Mouse (Mus musculus): ENCODE data around the gene B3gnt3.
"Not testable (repeated sequence)": the region's sequence is repeated elsewhere in the genome, so short reads cannot be mapped to it uniquely, and the experiment has no call there.

Gene B3gnt3

DNA sequence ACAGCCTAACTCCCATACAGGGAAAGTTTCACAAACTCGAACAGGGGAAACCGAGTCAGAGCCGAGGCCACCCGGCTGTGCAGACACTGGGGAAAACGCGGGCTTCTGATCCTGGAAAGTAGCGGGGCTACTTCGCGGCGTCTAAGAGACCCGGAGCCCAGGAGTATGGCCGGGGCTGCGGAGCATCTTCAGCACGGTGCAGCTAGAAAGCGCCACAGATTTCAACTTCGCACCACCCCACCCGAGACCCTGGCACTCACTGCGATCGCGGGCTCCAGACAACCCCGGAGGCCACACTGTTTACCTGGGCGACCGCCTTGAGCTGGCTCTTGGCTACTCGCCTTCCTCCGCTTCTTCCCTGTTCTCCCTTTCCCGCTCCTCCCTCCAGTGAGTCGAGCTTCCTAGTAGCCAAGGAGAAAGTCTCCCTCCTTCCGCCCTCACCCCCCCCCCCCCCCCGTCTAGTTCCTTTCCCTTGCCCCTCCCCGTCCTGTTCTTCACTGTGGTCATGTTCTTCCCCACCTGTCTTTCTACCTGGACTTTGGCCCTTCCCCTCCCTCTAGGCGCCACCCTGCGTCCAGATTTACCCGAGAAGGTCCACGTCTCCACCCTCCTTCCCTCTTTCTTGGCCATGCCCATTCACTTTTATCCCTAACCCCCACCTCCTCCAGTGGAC, at the start of gene B3gnt3:
Gene B3gnt3 (minus strand): TSS at position 376 of the 673 bp plus-strand sequence.
- no peak for DNase-seq (ENCODE audit: inconsistent ontology term)

DNA sequence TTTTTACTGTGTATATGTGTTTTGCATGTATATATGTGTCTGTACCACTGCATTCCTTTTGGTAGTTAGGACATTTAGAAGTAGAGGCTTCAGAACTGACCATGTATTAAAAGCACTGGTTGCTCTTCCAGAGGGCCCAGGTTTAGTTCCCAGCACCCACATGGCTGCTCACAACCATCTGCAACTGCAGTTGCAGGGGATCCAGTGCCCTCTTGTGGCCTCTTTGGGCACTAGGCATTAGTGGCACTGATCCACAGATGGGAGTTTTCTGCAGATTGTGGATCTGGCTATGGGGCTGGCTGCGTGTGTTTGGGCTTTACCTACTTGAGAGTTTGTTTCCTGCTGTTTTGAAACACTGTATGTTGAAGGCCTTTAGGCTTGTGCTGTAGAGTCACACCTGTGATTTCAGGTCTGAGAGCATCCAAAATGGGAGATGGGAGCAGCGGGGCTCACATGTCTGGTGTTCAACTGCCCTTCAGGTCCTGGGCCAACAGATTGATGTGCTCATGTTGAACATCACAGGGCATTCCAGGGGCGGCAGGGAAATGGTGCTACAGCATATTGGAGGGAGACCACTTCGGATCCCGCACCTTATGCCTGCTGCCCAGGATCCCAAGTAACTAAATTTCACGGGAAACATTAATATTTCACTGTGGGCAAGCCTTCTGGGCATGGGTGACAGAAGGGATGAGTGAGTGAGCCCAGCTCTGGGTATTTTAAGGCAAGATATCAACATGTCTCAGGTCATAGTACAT, 47.9 kb upstream of the B3gnt3 start:
- not testable (repeated sequence) for DNase-seq (ENCODE audit: inconsistent ontology term)

DNA sequence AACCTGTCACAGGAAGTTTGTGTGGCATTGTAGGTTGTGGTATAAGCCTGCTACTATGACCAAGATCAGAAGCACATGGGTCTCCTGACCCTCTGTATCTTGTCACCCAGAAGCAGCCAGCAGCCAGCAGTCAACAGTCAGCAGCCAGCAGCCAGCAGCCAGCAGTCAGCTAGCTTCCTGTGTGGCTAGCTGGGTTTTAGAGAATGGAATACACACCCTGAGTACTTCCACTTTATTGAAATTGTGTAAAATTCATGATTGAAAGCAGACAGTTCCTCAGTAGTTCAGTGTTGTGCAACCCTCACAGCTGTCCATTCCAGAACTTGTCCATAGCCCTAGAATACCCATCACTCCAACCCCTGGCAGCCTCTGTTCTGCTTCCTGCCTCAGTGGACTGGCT, 45.5 kb upstream of the B3gnt3 start:
- DNase-seq (ENCODE audit: inconsistent ontology term): not testable (repeated sequence)

DNA sequence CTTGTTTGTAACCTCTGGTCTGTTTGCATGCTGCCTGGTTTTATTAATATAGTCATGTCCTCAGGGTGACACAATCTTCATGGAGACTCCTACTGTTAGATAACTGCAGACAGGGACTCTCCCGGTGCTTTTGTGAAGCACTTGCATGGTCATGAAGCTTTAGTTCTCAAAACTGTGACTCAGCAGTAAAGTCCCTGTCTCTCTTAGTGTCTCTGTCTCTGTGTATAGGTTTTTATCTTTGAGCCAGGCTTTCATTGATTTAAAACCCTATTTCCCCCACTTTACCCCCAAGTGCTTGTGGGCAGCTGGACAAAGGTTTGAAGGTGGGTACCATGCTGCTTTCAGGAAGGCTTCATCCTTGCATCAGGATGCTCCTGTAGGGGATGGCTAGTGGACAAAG, 43.7 kb upstream of the B3gnt3 start:
- DNase-seq (ENCODE audit: inconsistent ontology term): no peak

DNA sequence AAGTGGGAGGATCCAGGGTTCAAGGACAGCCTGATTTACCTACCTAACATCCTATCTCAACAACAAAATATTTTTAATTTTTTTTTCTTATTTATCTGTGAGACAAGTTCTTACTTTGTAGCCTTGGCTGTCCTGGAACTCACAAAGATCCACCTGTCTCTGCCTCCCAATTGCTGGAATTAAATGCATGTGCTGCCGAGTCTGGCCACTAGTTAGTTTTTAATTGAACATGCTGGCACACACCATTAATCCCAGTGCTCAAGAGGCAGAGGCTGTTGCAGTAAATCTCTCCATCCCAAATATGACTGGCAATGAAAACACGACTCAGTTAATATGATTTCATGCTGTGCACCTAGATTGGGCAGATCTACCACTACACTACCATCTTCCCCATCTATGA, 41.2 kb upstream of the B3gnt3 start:
- DNase-seq (ENCODE audit: inconsistent ontology term): no peak

DNA sequence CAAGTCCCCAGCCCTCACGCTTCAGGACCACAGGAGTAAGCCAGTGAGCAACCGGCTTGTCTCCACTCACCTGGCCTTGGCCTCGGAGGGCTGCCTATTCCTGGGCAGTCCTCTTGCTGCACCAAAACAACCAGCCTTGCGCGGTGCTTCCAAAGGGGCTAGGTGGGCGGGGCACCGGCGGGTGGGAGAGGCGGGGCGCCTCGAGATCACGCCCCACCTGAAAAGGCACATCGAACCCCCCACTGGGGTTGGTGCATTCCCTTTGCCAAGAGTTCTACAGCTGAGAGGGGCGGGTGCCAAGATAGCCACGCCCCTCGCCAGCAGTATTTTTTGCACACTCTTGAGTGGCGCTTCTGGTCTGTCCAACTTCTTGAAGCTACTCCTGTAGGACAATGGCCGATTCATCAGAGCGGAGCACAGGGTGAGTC, 40.1 kb upstream of the B3gnt3 start:
- DNase-seq (ENCODE audit: inconsistent ontology term): peak; percentile 9

DNA sequence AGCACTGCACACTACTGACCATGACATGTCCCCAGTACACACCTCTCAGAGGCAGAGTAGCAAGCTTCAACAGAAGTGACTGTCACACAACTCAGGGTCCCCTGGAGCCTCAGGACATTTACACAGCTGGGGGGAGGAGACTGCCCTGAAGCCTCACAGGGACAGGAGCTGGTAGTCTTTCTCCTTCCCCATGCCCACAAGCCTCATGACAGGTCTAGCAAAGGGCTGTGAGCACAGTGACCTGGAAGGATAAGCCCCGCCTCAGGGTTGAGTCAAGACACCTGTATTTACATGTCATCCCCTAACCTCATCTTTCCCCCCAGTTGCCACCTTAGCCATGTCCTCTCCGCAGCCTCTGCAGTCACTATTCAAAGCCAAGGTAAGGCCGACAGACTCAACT, 39.6 kb upstream of the B3gnt3 start:
- DNase-seq (ENCODE audit: inconsistent ontology term): no peak

DNA sequence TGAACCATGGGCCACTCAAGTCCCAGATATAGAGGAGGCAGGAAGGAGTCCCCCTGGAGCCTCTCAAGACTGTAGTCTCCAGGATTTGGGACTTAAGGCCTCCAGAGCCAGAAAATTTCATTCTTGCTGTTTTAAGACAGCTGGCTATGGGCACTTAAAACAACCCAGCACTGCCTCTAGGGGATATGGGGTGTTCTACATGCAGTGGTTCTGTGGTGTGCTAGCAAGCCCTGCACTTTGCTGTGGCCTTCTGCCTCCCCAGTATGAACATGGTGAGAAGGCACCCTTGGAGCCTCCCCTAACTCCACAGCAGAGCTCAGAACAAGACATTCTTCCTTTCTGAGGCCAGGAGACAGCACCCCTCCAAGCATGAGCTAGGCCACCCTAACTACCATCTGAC, 36.7 kb upstream of the B3gnt3 start:
- not testable (repeated sequence) for DNase-seq (ENCODE audit: inconsistent ontology term)

DNA sequence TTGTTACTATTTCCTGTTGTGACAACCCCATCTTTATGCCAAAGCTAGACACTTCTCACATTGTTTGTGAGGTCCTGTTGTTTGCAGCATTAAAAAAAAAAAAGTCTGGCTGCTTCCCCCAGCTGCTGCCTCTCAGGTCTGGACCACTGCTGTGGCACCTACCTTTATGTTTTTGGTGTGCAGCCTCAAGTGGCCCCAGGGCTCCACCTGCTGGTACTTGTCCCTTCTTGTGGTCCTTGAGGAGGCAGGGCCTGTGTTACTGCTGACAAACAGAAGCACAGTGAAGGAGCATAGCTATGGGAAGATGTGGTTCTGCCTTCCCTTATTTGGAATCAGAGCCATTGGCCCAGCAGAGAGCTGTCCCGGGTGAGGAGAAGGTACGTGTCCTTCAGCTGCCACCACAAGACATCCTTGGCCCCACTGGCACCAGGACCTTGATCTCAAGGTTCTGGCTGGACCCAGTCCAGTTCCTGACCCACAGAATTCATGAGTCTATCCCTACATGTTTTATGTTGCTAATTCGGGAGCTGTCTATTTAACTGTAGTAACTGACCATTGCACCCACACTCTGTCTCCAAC, 30.2 kb upstream of the B3gnt3 start:
- peak; percentile 25 for DNase-seq (ENCODE audit: inconsistent ontology term)

DNA sequence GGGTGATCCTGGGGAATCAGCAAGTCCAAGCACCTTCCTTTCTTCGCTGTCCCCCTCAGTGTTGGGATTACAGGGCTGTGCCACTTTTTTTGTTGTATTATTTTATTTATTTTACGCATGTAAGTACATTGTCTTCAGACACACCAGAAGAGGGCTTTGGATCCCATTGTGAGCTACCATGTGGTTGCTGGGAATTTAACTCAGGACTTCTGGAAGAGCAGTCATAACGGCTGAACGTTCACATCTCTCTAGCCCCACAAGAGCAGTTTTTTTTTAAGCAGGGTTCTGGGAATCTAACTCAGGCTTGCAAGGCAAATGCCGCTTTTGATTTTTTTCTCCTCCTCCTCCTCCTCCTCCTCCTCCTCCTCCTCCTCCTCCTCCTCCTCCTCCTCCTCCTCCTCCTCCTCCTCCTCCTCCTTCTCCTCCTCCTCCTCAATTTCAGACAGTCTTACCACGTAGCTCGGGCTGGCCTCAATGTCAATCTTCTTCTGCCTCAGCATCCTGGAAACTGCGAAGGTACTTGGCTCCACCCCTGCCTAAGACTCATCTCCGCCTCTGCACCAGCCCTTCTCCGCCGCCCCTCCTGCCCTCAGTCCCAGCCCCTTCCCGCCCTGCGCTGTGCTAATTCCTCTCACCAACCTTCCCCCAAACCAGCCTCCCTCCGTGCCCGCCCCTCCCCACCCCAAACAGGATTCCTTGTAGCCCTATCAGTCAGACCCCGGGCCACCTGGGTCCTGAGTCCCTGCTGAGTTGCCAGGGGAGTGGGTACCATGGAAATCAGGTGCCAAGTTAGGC, 27.4 kb upstream of the B3gnt3 start:
- peak; percentile 17 for DNase-seq (ENCODE audit: inconsistent ontology term)

DNA sequence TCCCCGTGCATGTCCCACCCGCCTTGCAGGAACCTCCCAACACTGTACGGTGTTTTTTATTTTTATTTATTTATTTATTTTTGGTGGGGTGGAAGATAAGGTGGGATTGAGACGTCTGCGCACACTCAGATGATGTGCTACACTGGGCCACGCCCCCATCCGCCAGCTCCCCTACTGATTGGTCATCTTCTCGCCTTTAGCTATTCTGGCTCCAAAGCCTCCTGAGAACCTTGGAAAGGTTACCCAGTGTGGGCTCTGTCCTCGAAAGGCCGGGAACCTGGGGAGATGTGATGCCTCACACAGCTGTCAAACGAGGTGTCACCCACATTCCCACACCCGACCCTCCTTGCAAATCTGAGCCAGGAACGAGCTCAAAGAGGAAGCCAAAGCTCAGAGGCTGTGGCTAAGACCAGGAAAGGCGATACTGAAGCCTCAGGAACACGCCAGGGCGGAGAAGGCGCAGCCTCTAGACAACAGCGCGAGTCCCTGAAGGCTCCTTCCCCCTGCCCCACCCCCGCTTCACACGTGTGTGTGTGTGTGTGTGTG, 26.7 kb upstream of the B3gnt3 start:
- peak; percentile 58 for DNase-seq (ENCODE audit: inconsistent ontology term)

DNA sequence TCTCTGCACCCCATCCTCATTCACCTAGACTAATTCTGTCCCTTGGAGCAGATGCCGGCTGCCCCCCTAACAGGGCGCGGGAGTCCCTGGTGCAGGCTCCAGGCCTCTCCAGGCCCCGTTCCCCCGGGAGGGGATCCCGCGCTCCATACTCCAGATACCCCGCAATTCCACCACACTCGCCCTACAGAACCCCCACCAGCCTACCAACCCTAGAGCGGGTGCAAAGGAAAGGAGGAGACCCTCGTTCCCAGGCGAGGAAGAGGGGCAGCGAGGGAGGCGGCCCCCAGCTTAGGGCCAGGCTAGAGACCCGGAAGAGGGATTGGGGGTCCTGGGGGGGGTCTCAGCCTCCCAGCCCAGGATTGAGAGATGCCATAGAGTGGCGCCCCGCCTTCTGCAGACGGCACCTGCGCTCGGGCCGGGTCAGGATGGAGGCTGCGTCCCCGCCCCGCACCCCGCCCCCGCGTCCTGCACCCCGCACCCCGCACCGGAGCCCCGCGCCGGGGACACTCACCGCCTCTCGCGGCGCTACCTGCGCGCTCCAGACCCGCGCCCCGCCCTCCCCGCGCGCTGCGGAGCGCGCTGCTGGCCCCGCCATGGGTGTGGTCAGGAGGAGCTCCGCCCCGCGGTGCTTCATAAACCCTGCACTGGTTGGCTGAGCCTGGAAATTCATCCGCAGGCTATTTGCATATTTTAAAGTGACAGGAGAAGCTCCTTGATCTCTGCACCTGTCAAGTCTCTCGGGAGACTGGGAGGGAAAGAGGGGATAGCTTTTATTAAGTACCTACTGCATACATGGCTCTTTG, 23.7 kb upstream of the B3gnt3 start, which contains the start of gene Fcho1:
Gene Fcho1 (minus strand): TSS at position 595 of the 803 bp plus-strand sequence.
- DNase-seq (ENCODE audit: inconsistent ontology term): peak; percentile 87

DNA sequence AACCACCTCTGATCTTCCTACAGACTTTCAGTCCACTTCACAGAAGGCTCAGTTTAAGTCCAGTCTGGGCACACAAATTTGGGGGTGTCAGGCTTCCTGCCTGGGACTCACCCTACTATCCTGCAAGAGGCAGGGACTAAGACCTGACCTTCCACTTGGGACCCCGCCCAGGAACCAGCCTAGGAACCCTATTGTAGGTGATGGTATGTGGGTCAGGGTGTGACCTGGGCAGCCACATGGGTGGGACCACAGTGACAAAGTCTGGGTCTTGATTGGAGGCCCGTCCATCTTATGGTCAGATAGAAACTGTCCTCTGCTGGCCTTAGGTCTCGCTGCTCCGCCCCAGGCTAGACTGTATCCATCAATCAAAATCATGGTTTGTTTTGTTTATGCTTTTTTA, 22.8 kb upstream of the B3gnt3 start:
- DNase-seq (ENCODE audit: inconsistent ontology term): no peak

DNA sequence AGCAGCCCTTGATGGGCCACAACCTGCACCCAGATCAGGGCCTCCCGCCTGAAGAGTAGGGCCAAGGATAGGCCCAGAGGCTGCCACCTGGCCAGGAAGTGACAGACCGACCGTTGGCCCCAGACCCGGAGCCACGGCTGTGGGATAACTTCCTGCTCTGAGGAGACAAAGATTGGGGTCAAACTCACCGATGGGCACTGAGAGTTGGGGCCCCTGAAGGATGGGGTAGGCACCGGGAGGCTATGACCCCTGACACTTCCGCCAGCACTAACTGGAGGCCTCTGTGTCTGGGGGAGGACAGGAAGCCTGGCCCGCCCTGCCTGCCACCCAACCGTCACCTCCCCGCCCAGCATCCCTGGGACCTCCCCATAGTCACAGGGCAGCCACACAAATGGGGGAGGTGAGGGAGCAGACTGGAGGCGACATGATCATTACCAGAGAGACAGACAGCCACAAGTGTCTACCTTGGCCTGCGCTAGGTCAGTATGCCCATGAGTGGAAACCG, 21.5 kb upstream of the B3gnt3 start:
- no peak for DNase-seq (ENCODE audit: inconsistent ontology term)

DNA sequence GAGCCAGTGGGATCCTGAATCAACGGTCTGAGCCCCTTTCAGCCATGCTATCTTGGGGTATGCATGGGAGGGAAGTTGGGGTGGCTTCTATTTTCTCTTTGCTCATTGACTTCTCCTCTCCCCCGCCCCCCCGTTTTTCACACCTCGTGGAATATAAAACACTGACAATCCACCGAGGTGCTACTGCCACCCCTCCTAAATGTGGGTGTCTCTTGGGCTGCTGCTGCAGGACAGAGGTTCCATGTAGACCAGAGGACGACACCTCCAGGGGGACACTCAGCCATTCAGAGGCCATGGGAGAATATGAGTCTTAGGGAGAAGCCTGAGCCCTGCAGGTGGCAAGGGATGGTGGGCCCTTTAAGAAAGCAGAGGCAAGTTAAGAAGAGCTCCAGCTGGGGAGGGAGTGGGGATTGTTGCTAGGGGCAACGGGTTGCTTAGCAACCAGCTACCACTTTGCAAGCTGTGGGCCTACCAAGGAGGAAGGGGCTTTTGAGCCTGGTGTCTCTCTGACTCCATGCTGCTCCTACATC, 18.4 kb upstream of the B3gnt3 start:
- DNase-seq (ENCODE audit: inconsistent ontology term): no peak

DNA sequence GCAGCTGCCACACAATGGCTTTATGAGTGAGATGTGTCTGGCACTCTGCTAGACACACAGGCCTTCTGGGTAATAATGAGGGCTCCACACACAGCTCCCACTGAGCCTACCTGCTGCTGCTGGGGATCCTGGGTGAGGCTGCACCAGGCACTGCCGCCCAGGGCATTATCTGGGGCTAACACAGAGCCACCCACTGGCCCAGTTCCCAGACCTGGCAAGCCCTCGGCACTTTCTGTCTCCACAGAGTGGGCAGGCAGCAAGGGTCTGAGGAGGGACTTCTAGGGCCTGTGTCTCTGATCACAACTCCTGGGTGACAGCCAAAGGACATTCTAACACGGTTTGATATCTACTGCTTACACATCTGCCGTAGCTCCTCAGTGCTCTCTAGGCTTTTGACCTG, 17.6 kb upstream of the B3gnt3 start:
- peak; percentile 53 for DNase-seq (ENCODE audit: inconsistent ontology term)

DNA sequence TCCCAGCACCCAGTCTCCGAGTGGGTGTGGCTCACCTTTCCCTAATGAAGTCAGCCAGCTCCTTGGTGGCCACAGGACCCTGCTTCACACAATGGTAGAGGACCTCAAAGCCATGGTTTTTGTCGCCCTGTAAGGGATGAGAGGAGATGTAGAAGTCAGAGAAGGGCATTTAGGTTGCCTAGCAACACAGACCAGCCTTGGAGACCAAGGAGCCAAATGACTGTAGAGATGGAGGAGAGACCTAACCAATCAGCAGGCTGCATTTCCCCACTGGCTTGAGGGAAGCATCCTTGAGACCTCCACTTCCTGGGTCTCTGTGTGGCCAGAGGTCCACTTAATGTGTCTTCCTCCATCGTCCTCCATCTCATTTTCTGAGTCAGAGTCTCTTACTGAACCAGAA, 16.7 kb upstream of the B3gnt3 start:
- DNase-seq (ENCODE audit: inconsistent ontology term): no peak

DNA sequence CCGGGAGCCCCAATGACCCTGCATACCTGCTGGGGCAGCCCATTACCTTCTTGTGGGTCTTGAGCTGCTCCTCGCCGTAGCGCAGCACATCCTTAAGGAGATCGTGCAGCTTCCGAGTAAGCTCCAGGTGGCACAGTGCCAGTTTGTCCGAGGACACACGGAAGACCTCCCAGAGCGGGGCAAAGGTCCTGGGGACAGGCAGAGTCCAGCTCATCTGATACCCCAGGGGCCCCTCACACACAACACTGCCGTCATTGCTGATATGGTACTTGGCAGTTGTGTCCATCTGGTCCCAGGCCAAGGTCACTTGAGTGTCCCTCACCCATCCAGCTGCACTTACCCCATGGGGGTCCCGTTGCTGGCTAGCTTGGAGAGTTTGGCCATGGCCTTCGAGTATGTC, 15.5 kb upstream of the B3gnt3 start:
- DNase-seq (ENCODE audit: inconsistent ontology term): no peak

DNA sequence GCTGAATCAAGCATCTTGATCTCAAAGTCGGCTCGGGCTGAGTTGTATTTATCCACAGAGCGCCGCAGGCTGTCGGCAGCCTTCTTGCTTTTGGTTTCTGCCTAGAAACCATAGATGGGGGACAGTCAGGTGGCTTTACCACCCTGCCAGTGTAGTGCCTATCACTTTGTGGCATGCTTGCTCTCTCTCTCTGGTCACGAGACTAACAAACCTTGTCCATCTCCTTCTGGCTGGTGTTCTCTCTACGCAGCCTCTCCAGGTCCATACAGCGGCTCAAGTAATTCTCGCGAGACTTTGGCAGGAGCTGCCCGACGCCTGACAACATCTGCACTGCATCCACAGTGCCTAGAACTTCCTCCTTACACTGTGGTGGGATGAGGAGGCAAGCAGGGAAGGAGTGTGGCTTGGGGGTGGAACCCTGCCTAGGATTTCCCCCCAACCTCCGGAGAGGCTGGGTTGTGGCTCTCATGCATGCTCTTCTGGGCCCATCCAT, 15.0 kb upstream of the B3gnt3 start:
- DNase-seq (ENCODE audit: inconsistent ontology term): no peak

DNA sequence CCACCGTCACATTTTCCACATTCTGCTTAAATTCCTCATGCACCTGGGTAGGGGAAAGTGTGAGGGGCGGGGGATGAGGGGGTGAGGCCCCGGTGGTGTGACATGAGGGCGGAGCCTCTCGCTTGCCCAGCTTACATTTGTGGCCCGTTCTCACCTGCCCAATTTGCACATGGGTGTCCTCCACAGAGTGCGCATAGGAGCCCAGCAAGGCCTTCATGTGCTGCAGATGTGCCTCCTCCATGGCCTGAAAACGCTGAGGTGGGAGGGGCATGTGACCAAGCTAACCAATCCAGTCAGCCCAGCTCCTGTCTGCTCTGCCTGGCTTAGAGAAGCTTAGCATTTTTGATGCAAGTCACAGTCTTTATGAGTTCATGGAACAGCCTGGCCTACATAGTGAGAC, 13.9 kb upstream of the B3gnt3 start:
- DNase-seq (ENCODE audit: inconsistent ontology term): no peak
